Mouse (Mus musculus) stomach, postnatal 0 days (tissue): ENCODE measurements around the gene AI661453.

Experiments
- CTCF ChIP-seq: IDR thresholded peaks from 2 replicates; pipeline ENCODE4 v1.5.1; 2016; ENCODE audit warnings: antibody characterized with exemption, low read depth, mild to moderate bottlenecking, moderate library complexity
- EP300 ChIP-seq: optimal IDR thresholded peaks from 2 replicates; pipeline ENCODE3; 2016; ENCODE audit warnings: antibody characterized with exemption

GRCm38 (mm10) chr17:47424186-47424585 is 12.2 kb upstream of the AI661453 start:
- TF ChIP-seq CTCF (no peak), EP300 (no peak)
